Mouse (Mus musculus) urinary bladder, postnatal 10 days (tissue): ENCODE data around the gene Gm20878.
"Not testable (repeated sequence)": the region's sequence is repeated elsewhere in the genome, so short reads cannot be mapped to it uniquely, and the experiment has no call there.

Experiments
- DNase-seq: peaks from one replicate; pipeline ENCODE4 v3.0.0; 2022; ENCODE audit warnings: low spot score

The Gm20878 gene

DNA sequence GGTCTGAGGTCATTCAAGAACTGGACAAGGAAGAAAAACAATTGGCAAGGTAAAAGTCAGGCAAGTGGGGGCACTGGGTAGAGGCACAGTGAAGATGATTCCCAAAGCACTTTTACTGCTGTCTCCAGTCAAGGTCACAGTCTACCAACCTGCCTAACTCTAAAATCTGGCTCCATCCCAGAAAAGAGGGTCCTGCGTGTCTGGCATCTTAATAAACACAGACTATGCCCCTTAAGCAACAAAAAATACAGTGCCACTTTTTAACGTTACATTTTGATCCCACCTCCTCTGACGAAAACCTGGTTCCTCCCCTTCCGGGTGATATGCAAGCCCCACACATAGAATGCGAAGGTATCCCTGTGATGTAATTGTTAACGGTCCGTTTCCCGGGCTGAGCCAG lies at the start of gene Gm20878:
TSS of gene Gm20878 (plus strand) at position 301 of the 400 bp plus-strand sequence.
- DNase-seq = not testable (repeated sequence)

DNA sequence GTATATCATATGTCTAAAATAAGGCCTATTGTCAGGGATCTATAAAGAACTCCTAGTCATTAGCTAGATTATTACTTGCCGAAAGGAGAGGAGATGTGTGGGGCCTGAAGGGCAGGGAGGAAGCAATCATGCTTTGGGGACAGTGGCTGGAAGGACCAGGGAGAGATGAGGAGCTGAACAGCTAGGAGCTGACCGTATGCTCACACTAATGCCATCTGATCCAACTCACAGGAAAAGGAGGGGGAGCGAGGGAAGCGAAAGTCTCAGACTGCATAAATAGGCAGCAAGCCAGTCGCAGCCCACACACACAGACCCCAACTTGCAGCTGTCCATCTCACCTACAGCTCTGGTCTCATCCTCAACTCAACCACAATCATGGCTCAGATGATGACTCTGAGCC lies 38.1 kb upstream of the Gm20878 start, which contains the start of gene Gm21541:
TSS of gene Gm21541 (plus strand) at position 301 of the 400 bp plus-strand sequence.
- not testable (repeated sequence) for DNase-seq

DNA sequence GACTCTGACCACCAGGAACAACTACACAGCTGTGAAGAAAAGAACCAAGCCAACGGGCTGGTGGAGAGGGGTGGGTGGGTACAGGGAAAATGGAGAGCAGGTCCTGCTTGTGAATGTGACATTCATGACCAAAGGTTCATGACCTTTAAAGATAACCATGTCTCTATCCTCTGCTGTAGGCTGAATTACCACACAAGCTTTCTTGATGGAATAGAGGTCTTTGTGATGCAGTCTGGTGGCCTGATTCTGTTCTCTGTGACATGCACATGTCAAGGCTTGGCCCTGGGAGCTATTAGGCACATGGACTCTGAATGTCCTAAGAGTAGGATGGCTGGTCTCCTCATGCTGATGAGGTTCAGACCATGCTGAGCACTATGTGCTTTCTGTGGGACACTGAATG lies 24.4 kb downstream of the Gm20878 start, which contains the start of gene Fam205a4:
TSS of gene Fam205a4 (plus strand) at position 301 of the 400 bp plus-strand sequence.
- DNase-seq = not testable (repeated sequence)
